Mouse (Mus musculus) midbrain, postnatal 0 days (tissue): ENCODE results near the gene Nrtn. TPM values are rescaled to one million over a fixed set of nuclear protein-coding genes. Genes with fewer than 3 reads are reported as not detected.

Source experiments
- ATAC-seq: fragments of 200-750 bp; cut with Nextera tagmentation; 2 replicates; pipeline ENCODE4 v1.8.0; 2017; ENCODE audit warnings: moderate number of reproducible peaks, mild to moderate bottlenecking, moderate TSS enrichment, moderate library complexity; ENCODE audit not compliant: low FRiP score
- DNase-seq: peaks from one replicate; pipeline ENCODE4 v3.0.0-alpha.2; 2015; ENCODE audit warnings: low spot score
- H3K27ac ChIP-seq: fragments of 300-500 bp; sonication (generic); 2 replicates; pipeline ENCODE4 v1.5.1; 2014; ENCODE audit warnings: low read depth, mild to moderate bottlenecking, low read length, mixed read lengths
- H3K27me3 ChIP-seq: fragments of 300-500 bp; sonication (generic); 2 replicates; pipeline ENCODE4 v1.6.1; 2014; ENCODE audit warnings: low read length, control low read depth, mixed read lengths; ENCODE audit not compliant: insufficient read depth
- H3K36me3 ChIP-seq: fragments of 300-500 bp; sonication (generic); 2 replicates; pipeline ENCODE4 v1.6.1; 2014; ENCODE audit warnings: low read length, control low read depth, mixed read lengths; ENCODE audit not compliant: insufficient read depth
- H3K4me1 ChIP-seq: fragments of 300-500 bp; sonication (generic); 2 replicates; pipeline ENCODE4 v1.6.1; 2014; ENCODE audit warnings: mild to moderate bottlenecking, control low read depth, antibody characterized with exemption, low read length, mixed read lengths; ENCODE audit not compliant: insufficient read depth
- H3K4me2 ChIP-seq: fragments of 300-500 bp; sonication (generic); 2 replicates; pipeline ENCODE4 v1.6.1; 2014; ENCODE audit warnings: low read depth, mild to moderate bottlenecking, low read length, mixed read lengths; ENCODE audit not compliant: poor library complexity, severe bottlenecking
- H3K4me3 ChIP-seq: fragments of 300-500 bp; sonication (generic); 2 replicates; pipeline ENCODE4 v1.5.1; 2014; ENCODE audit warnings: low read depth, mild to moderate bottlenecking, low read length, moderate library complexity
- H3K9ac ChIP-seq: fragments of 300-500 bp; sonication (generic); replicated peaks from 2 replicates; pipeline ENCODE4 v1.6.1; 2014; ENCODE audit warnings: mild to moderate bottlenecking, low read length, moderate library complexity, mixed read lengths; ENCODE audit not compliant: poor library complexity, severe bottlenecking
- H3K9me3 ChIP-seq: fragments of 300-500 bp; sonication (generic); 2 replicates; pipeline ENCODE4 v1.6.1; 2016; ENCODE audit warnings: low read length, control low read depth
- CTCF ChIP-seq: IDR thresholded peaks from 2 replicates; pipeline ENCODE4 v1.5.1; 2016; ENCODE audit warnings: antibody characterized with exemption, mild to moderate bottlenecking
- WGBS: fragments of 180-500 bp; shearing (Covaris S2); extraction: QIAGEN DNeasy Blood & Tissue Kit; methylation state at CpG from one replicate; pipeline ENCODE4 v1.1.7; 2014; 5-methylcytosine and 5-hydroxymethylcytosine counted together
- polyA plus RNA-seq: library from polyadenylated mRNA; unstranded; fragments of >200 nt; fragmentation: Nextera tagmentation; extraction: Ambion mirVana; gene quantifications from 2 replicates; pipeline ENCODE4 v1.2.1, GENCODE M21; 2015
- total RNA-seq: library from RNA; depleted of rRNA; stranded (reverse); fragments of >200 nt; gene quantifications from 2 replicates; pipeline ENCODE4 v1.2.3, GENCODE M21; 2014

Gene Nrtn
- total and polyA plus RNA-seq, 2 experiments from 2014 or later = 7.4 to 12.5 TPM

DNA sequence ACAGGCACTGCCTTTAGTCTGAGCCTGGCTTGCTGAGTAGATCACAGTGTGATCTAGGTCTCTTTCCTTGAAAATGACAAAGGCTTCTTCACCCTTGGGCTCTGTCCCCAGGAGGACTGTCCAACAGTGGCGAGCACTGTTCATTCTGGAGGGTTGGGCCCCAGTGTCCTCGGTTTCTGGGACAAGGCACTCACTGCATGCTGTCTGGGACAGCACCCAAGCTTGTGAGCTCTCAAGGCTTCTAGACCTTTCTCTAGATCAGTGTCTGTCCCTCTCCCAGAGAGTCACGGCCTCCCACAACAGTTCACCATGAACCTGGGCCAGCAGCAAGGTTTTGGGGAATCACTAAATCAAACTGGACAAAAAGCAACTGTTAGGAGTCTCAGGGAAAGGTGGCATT, 35.3 kb upstream of the Nrtn start:
- H3K4me2 ChIP-seq = no peak overlapping the region
- TF ChIP-seq CTCF = no peak
- H3K4me3 ChIP-seq = no peak overlapping the region
- no peak overlapping the region for H3K27ac ChIP-seq
- 88% methylated on average over 3 of the region's 3 CpGs for WGBS
- H3K36me3 ChIP-seq = no peaks in the 10 kb centered on the region
- no peaks in the 10 kb centered on the region for H3K9me3 ChIP-seq
- ATAC-seq (no peak), DNase-seq (no peak)
- H3K27me3 ChIP-seq = no peaks in the 10 kb centered on the region
- no peak overlapping the region for H3K9ac ChIP-seq
- no peaks in the 10 kb centered on the region for H3K4me1 ChIP-seq

DNA sequence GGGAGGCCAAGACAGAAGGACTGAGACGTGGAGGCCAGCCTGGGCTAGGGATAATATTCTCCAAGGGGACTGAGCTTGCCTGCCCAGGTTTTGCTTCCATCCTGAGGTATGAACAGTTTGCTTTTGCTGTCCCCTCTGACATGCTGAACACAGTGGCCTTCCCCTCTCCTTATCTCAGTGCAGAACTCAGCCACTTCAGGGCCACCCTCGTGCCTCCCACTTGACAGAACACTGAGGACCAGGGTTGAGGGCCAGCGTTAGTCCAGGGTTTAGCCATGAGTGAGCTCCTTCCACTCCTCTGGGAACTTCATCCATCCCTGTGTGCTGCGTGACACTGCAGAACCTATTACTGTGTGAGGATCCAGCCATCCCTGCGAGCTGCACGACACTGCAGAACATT, 32.0 kb upstream of the Nrtn start:
- WGBS = 87% methylated on average over 6 of the region's 6 CpGs
- ATAC-seq (no peak), DNase-seq (no peak)

GRCm38 (mm10) chr17:56788886-56789285, 31.6 kb upstream of the Nrtn start:
- no peak overlapping the region for H3K9ac ChIP-seq
- WGBS = 77% methylated on average over 3 of the region's 3 CpGs
- H3K4me3 ChIP-seq = no peak overlapping the region
- no peak for TF ChIP-seq CTCF
- ATAC-seq (no peak), DNase-seq (no peak)
- H3K27me3 ChIP-seq = no peaks in the 10 kb centered on the region
- no peaks in the 10 kb centered on the region for H3K4me1 ChIP-seq
- H3K36me3 ChIP-seq = no peaks in the 10 kb centered on the region
- no peaks in the 10 kb centered on the region for H3K9me3 ChIP-seq
- H3K27ac ChIP-seq = no peak overlapping the region
- no peak overlapping the region for H3K4me2 ChIP-seq

More for the DNA sequence above, 32.0 kb upstream of the Nrtn start:
- H3K36me3 ChIP-seq = no peaks in the 10 kb centered on the region
- no peak for TF ChIP-seq CTCF
- no peaks in the 10 kb centered on the region for H3K9me3 ChIP-seq
- no peaks in the 10 kb centered on the region for H3K27me3 ChIP-seq
- H3K4me1 ChIP-seq = no peaks in the 10 kb centered on the region
- no peak overlapping the region for H3K27ac ChIP-seq
- no peak overlapping the region for H3K9ac ChIP-seq
- H3K4me3 ChIP-seq = no peak overlapping the region
- H3K4me2 ChIP-seq = no peak overlapping the region

GRCm38 (mm10) chr17:56780291-56780978, 23.1 kb upstream of the Nrtn start:
- H3K4me2 ChIP-seq = no peak overlapping the region
- no peak for TF ChIP-seq CTCF
- DNase-seq (no peak), ATAC-seq (no peak)
- no peak overlapping the region for H3K9ac ChIP-seq
- H3K27me3 ChIP-seq = no peaks in the 10 kb centered on the region
- H3K27ac ChIP-seq = no peak overlapping the region
- H3K36me3 ChIP-seq = no peaks in the 10 kb centered on the region
- H3K4me3 ChIP-seq = no peak overlapping the region
- H3K4me1 ChIP-seq = no peaks in the 10 kb centered on the region
- H3K9me3 ChIP-seq = no peaks in the 10 kb centered on the region
- WGBS = 89% methylated on average over 13 of the region's 13 CpGs

DNA sequence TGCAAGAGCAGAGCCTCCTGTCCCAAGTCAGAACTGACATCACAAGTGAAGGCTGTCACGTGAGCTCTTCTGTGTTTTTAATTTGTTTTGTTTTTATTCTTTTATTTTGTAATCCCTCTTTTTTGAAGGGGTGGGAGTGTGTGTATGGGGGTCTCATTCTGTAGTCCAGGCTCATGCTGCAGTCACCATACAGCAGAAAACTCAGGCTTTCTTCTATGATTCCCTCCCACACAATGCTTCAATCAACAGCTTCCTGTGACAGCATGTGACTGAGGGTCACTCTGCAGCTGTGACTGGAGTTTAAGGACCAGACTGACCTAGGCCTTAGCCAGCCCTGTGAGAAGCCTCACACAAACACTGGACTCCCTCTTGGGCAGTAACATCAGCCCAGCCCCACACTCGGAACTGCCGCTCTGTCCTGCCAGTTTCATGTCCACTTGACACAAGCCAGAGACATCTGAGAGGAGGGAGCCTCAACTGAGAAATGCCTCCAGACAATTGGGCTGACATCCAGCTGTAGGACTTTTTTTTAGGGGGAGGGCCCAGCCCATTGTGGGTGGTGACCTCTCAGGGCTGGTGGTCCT, 21.5 kb upstream of the Nrtn start:
- Histone ChIP-seq H3K27ac (no peak overlapping the region), H3K4me3 (no peak overlapping the region), H3K9ac (no peak overlapping the region), H3K27me3 (no peaks in the 10 kb centered on the region), H3K4me2 (no peak overlapping the region), H3K4me1 (no peaks in the 10 kb centered on the region), H3K36me3 (no peaks in the 10 kb centered on the region), H3K9me3 (no peaks in the 10 kb centered on the region)
- no peak for TF ChIP-seq CTCF
- ATAC-seq (no peak), DNase-seq (no peak)
- 36% methylated on average over 3 of the region's 3 CpGs for WGBS

GRCm38 (mm10) chr17:56777568-56777967, 20.2 kb upstream of the Nrtn start:
- H3K4me1 ChIP-seq = no peaks in the 10 kb centered on the region
- no peaks in the 10 kb centered on the region for H3K9me3 ChIP-seq
- H3K9ac ChIP-seq = no peak overlapping the region
- no peak for TF ChIP-seq CTCF
- ATAC-seq (no peak), DNase-seq (no peak)
- no peaks in the 10 kb centered on the region for H3K27me3 ChIP-seq
- H3K36me3 ChIP-seq = no peaks in the 10 kb centered on the region
- H3K4me3 ChIP-seq = no peak overlapping the region
- H3K27ac ChIP-seq = no peak overlapping the region
- no peak overlapping the region for H3K4me2 ChIP-seq
- 90% methylated on average over 11 of the region's 11 CpGs for WGBS
